Mouse (Mus musculus): ENCODE measurements around the gene Tapbp.

The Tapbp gene

DNA sequence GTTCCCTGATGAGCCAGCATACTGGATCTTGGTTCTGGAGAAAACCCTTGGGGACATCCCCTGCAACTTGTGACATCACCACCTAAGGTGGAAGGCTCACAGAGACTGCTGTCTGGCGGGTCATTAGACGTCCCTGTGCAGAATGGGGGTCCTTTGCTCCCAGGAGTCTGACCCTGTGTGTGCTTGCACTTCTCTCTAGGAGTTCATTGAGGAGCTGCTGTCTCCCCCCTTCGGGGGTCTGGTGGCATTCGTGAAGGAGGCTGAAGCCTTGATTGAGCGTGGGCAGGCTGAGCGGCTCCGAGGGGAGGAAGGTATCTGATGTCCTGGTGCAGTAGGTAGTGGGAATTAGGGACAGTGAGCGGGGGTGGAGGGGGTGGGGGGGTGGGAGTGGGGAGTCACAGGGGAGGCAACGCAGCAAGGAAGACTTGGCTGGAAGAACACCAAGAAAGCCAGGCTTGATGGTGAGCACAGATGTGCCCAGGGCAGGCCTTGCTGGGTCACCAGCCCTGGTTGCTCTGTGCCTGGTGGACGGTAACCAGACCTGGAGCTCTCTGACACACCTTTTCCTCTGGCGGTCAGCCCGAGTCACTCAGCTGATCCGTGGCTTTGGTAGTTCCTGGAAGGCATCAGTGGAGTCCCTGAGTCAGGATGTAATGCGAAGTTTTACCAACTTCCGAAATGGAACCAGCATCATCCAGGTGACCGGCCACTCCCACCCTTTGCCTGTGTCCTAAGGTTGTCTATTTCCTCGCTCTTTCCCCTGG is 49.6 kb downstream of the Tapbp start:
- DNase-seq (ENCODE audit: inconsistent ontology term), result no peak

DNA sequence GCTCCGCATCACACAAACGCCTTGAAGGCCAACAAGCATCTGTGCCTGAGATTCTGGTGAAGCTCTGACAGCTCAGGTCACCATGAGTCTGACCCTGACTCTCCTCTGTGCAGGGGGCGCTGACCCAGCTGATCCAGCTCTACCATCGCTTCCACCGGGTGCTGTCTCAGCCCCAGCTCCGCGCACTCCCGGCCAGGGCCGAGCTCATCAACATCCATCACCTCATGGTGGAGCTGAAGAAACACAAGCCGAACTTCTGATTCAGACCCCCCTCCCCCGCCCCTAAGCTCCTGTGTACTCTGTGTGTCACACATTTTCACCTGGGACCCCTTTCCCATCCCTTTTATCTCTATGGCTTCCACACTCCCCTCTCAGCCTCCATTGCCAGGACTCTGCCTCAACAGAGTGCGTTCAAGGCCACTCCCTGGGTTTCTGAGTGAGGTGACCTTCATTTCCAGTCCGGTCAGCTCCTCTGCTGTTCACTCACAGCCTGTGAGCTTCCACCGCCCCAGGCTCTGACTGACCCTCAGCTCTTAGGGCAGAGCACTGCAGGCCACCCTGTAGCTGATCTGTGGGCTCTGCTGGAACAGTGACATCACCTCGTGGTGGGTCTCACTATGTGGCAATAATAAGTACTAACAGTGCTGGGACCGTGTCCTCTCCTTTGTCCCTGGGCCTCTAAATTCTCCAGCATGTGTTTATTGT is 50.3 kb downstream of the Tapbp start:
- DNase-seq (ENCODE audit: inconsistent ontology term), result no peak

- DNase-seq (ENCODE audit: inconsistent ontology term), result peak; percentile 81
Measured at GRCm38 (mm10) chr17:33968489-33968888, 52.8 kb downstream of the Tapbp start.

- no peak for DNase-seq (ENCODE audit: inconsistent ontology term)
Measured at GRCm38 (mm10) chr17:33968927-33969326, 53.2 kb downstream of the Tapbp start.

DNA sequence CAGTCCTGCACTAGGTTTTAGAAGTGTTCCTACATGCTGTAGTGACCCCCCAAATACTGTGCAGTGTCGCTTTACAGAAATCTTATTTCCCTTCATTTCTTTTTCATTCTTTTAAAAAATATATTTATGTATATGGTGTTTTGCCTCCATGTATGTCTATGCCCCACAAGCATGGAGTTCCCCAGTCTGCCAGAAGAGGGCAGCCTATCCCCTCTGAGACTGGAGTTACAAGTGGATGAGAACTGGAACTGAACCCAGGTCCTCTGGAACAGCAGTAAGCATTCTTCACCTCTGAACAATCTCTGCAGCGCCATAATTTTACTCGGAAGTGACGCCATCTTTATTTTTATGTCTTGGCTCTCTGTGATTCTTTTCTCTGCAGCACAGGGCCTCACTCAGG is 53.7 kb downstream of the Tapbp start:
- no peak for DNase-seq (ENCODE audit: inconsistent ontology term)

DNA sequence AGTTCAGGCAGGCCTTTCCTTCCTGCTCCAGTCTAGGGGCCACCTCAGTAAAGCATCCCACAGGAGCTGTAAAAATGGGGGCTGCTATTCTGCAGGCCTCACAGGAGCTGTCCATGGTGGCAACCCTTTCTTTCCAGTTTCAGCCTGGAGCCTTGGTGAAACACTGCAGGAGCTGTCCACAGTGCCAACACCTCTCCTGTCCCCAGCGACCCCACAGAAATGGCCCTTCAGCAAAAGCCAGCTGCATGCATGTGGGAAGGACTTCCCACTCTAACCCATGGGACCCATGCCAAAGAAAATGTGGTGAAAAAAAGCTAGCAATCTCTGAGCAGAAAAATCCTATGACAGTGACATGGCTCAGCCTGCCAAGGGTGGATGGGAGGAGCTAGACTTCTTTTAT is 57.0 kb downstream of the Tapbp start:
- DNase-seq (ENCODE audit: inconsistent ontology term), result peak; percentile 40

DNA sequence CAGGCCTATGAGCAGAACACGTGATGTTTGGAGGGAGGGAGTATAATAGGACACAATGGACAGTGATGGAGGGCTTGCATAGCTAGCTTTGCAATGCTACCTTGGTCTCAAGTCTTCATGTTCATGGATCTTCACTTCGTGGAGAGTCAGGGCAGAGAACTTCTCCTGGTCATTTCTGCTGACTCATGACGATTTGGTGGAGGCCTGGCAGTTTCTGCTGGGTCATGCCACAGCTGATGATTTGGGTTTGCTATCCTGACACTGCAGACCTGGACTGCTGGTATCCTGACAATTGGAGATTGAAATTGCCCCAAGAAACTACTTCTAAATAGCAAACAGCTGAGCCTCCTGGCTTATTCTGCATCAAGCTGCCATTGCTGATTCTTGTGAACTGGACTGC is 57.9 kb downstream of the Tapbp start:
- no peak for DNase-seq (ENCODE audit: inconsistent ontology term)

- DNase-seq (ENCODE audit: inconsistent ontology term), result peak; percentile 20
Measured at GRCm38 (mm10) chr17:33977861-33978557, 62.3 kb downstream of the Tapbp start.

DNA sequence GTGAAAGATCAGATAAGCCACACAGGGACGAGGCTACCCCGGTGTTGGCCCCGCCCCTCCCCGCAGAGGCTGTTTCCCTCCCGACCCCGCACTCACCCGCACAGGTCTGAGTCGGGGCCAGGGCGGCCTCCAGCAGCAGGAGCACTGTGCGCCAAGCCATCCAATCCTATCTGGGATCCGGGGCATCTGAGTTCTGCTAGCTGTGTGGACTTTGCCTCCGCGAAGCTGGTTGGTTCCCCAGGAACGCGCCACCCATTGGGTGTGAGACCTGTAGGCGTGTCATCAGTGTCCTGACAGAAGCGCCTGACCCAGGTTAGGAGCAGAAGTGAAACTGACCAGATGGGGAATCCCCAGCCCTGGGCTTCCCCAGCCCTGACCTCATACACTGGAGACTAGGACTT is 62.9 kb downstream of the Tapbp start:
- peak; percentile 78 for DNase-seq (ENCODE audit: inconsistent ontology term)
